Mouse (Mus musculus) hindbrain, embryonic 11.5 days (tissue): ENCODE data around the gene Fbxo11. TPM values are rescaled to one million over a fixed set of nuclear protein-coding genes. Genes with fewer than 3 reads are reported as not detected.

ENCODE experiments used
- polyA plus RNA-seq: library from polyadenylated mRNA; unstranded; fragments of >200 nt; fragmentation: Nextera tagmentation; extraction: Ambion mirVana; gene quantifications from 2 replicates; pipeline ENCODE4 v1.2.1, GENCODE M21; 2014

Gene Fbxo11
- polyA plus RNA-seq, 1 experiment from 2014 or later: 41.5 TPM

Other genes with a start within 250 kb of the Fbxo11 start
- gene Rpl36-ps4, start 144.3 kb downstream of the Fbxo11 start, polyA plus RNA-seq: not detected in 2 replicates
- gene Msh6, start 90.2 kb downstream of the Fbxo11 start, polyA plus RNA-seq: 62.0 and 78.7 TPM in 2 replicates